Mouse (Mus musculus) stomach, embryonic 14.5 days (tissue): Measurements from ENCODE around the gene Mllt1. TPM values are rescaled to one million over a fixed set of nuclear protein-coding genes. Genes with fewer than 3 reads are reported as not detected.
"Not testable (repeated sequence)": the region's sequence is repeated elsewhere in the genome, so short reads cannot be mapped to it uniquely, and the experiment has no call there.

Source experiments
- ATAC-seq: fragments of 200-750 bp; cut with Nextera tagmentation; 2 replicates; pipeline ENCODE4 v1.8.0; 2017; ENCODE audit warnings: low read depth, moderate TSS enrichment; ENCODE audit not compliant: insufficient number of reproducible peaks, insufficient read depth, low FRiP score
- H3K27ac ChIP-seq: fragments of 300-500 bp; sonication (generic); 2 replicates; pipeline ENCODE4 v1.5.1; 2014; ENCODE audit warnings: mild to moderate bottlenecking, low read length, moderate library complexity, mixed read lengths
- H3K27me3 ChIP-seq: fragments of 300-500 bp; sonication (generic); 2 replicates; pipeline ENCODE4 v1.6.1; 2014; ENCODE audit warnings: low read length, control low read depth, mixed read lengths; ENCODE audit not compliant: control insufficient read depth, insufficient read depth
- H3K36me3 ChIP-seq: fragments of 300-500 bp; sonication (generic); 2 replicates; pipeline ENCODE4 v1.6.1; 2014; ENCODE audit warnings: mild to moderate bottlenecking, control low read depth, low read length, moderate library complexity, mixed read lengths; ENCODE audit not compliant: control insufficient read depth, insufficient read depth
- H3K4me1 ChIP-seq: fragments of 300-500 bp; sonication (generic); 2 replicates; pipeline ENCODE4 v1.6.1; 2014; ENCODE audit warnings: low read length, control low read depth, mixed read lengths; ENCODE audit not compliant: control insufficient read depth, insufficient read depth
- H3K4me2 ChIP-seq: fragments of 300-500 bp; sonication (generic); replicated peaks from 2 replicates; pipeline ENCODE4 v1.6.1; 2014; ENCODE audit warnings: low read depth, low read length, control low read depth
- H3K4me3 ChIP-seq: fragments of 300-500 bp; sonication (generic); 2 replicates; pipeline ENCODE4 v1.5.1; 2014; ENCODE audit warnings: low read depth, low read length, control low read depth
- H3K9ac ChIP-seq: fragments of 300-500 bp; sonication (generic); replicated peaks from 2 replicates; pipeline ENCODE4 v1.6.1; 2014; ENCODE audit warnings: low read depth, mild to moderate bottlenecking, control low read depth, low read length, moderate library complexity, mixed read lengths
- H3K9me3 ChIP-seq: fragments of 300-500 bp; sonication (generic); 2 replicates; pipeline ENCODE4 v1.6.1; 2016; ENCODE audit warnings: low read depth, low read length, control low read depth; ENCODE audit not compliant: control insufficient read depth
- WGBS: fragments of 180-500 bp; shearing (Covaris S2); extraction: QIAGEN DNeasy Blood & Tissue Kit; methylation state at CpG from one replicate; pipeline ENCODE4 v1.1.7; 2014; 5-methylcytosine and 5-hydroxymethylcytosine counted together
- polyA plus RNA-seq: library from polyadenylated mRNA; unstranded; fragments of >200 nt; fragmentation: Nextera tagmentation; extraction: Ambion mirVana; gene quantifications from 2 replicates; pipeline ENCODE4 v1.2.1, GENCODE M21; 2014

The Mllt1 gene
- polyA plus RNA-seq, 1 experiment from 2014 or later: 26.8 TPM

DNA sequence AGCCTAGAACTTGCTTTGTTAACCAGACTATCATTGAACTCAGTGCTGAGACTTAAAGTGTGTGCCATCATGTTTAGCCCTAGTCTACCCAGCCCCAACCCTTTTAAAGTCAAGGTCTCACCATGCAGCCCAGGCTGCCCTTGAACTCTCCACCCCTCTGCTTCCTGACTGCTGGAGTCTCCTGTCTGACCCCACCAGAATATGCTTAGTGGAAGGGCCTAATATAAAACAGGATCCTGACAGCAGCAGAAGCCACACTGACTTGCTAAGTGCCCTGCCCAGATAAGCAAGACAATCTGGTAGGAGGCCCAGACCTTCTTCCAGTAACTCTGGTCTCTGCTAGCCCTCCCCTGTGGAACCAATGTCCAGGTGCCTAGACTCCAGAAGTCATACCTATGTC is 6.1 kb downstream of the Mllt1 start:
- no peak for ATAC-seq
- Histone ChIP-seq H3K27ac (no peak overlapping the region), H3K27me3 (no peaks in the 10 kb centered on the region), H3K4me1 (peaks cover 7% of the 10 kb centered on the region; the same call in 1 of the 2 replicates), H3K9me3 (no peaks in the 10 kb centered on the region), H3K36me3 (peaks cover 17% of the 10 kb centered on the region), H3K9ac (no peak overlapping the region), H3K4me3 (no peak overlapping the region), H3K4me2 (no peak overlapping the region)

DNA sequence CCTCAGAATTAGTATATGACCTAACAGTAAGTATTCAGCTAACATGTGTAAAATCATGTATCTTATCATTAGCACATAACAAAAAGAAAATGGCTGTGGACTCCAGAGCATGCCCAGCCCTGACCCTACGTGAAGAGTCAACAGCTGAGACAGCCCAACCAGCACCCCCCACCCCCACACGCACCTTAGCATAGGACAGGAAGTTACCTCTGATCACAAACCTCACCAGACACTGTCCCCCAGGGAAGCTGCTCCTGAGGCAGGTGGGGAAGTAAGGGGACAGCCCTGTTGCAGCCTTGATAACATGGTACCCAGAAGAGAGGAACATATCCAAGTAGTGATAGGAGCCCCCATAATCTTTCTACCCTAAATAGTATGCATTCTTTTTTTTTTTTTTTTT is 9.2 kb downstream of the Mllt1 start:
- 95% methylated on average over 2 of the region's 2 CpGs for whole genome bisulfite sequencing
- no peak for ATAC-seq
- H3K4me3 ChIP-seq: no peak overlapping the region
- H3K4me1 ChIP-seq: no peaks in the 10 kb centered on the region
- peaks cover 31% of the 10 kb centered on the region for H3K36me3 ChIP-seq
- H3K27ac ChIP-seq: no peak overlapping the region
- H3K27me3 ChIP-seq: no peaks in the 10 kb centered on the region
- H3K9me3 ChIP-seq: no peaks in the 10 kb centered on the region
- no peak overlapping the region for H3K9ac ChIP-seq
- H3K4me2 ChIP-seq: no peak overlapping the region

DNA sequence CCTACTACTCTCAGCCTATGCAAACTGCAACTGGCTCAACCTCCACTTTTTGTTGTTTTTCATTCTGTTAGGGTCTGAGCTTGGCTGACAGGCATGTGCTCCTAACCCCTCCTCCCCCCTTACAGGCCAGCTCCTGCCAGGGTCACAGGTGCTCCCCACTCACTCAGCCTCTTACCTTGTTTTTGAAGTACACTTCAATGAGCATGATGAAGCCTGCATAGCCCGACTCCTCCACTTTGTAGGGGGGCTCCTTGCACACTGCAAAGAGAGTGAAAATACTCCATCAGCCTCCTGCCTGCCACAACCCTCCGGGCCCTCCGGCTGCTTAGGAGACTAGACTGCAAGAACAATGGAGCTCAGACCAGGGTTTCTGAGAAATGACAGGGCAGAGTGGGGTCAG is 15.5 kb downstream of the Mllt1 start:
- H3K9me3 ChIP-seq: no peaks in the 10 kb centered on the region
- H3K9ac ChIP-seq: no peak overlapping the region
- peaks cover 51% of the 10 kb centered on the region for H3K36me3 ChIP-seq
- H3K4me2 ChIP-seq: no peak overlapping the region
- no peaks in the 10 kb centered on the region for H3K27me3 ChIP-seq
- no peak overlapping the region for H3K27ac ChIP-seq
- H3K4me3 ChIP-seq: no peak overlapping the region
- H3K4me1 ChIP-seq: no peaks in the 10 kb centered on the region
- WGBS: 81% methylated on average over 3 of the region's 3 CpGs
- ATAC-seq: no peak

DNA sequence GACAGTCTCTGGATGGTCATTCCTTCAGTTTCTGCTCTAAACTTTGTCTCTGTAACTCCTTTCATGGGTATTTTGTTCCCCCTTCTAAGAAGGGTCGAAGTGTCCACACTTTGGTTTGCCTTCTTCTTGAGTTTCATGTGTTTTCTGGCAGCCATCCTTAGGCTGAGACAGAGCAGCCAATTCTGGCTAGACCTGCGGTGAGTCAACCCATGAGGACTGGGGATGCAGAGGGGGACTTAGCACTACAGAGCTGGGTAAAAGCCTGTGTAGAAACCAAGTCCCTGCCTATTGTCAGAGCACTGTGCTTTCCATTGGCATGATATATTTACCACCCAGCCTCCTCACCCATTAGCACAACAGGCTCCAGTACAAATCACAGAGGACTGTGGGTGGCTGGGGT is 18.0 kb downstream of the Mllt1 start:
- H3K4me2 ChIP-seq: no peak overlapping the region
- no peaks in the 10 kb centered on the region; the same call in 1 of the 2 replicates for H3K9me3 ChIP-seq
- H3K27ac ChIP-seq: no peak overlapping the region
- no peak for ATAC-seq
- H3K9ac ChIP-seq: no peak overlapping the region
- no peak overlapping the region for H3K4me3 ChIP-seq
- peaks cover 49% of the 10 kb centered on the region for H3K36me3 ChIP-seq
- WGBS: 94% methylated on average over 2 of the region's 2 CpGs
- H3K4me1 ChIP-seq: no peaks in the 10 kb centered on the region
- H3K27me3 ChIP-seq: no peaks in the 10 kb centered on the region

DNA sequence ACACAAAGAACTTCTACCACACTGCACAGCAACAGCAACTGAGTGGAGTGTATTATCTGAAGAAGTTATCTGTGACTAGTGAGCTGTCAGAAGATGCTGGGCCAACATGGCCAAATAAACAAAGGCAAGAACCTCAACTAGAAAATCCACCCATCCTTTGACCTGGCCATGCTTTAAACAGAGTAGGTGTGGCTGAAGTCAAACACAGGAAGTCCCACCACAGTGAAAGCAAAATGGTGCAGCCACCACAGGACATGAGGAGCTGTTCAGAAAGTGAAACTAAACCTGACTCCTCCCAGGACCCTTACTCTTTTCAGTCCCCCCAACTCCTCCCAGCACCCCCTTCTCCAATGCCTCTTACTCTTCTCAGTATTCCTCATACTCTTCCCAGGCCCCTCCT is 21.8 kb downstream of the Mllt1 start:
- Histone ChIP-seq H3K27ac (no peak overlapping the region), H3K27me3 (no peaks in the 10 kb centered on the region), H3K4me2 (no peak overlapping the region), H3K9ac (no peak overlapping the region), H3K4me1 (no peaks in the 10 kb centered on the region), H3K4me3 (no peak overlapping the region), H3K36me3 (peaks cover 18% of the 10 kb centered on the region; the same call in 1 of the 2 replicates), H3K9me3 (no peaks in the 10 kb centered on the region; the same call in 1 of the 2 replicates)
- no peak for ATAC-seq

DNA sequence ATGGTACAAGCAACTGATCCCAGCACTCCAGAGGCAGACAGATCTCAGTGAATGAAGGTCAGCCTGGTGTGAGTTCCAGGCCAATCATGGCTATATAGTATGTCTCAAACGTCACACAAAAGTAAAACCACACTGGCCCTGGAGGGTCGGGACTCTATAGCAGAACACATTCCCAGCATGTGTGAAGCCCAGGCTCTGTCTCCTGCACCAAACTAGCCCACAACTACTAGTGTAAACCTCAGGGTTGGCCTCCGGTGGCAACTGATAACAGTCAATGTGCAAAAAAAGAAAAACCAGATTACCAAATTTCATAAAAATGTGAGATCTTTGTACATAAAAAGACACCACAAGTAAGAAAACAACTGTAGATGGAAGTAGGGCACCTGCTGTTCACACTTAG is 22.2 kb downstream of the Mllt1 start:
- H3K9me3 ChIP-seq: no peaks in the 10 kb centered on the region; the same call in 1 of the 2 replicates
- H3K4me1 ChIP-seq: no peaks in the 10 kb centered on the region
- no peak overlapping the region for H3K4me2 ChIP-seq
- H3K36me3 ChIP-seq: peaks cover 16% of the 10 kb centered on the region; the same call in 1 of the 2 replicates
- no peak overlapping the region for H3K4me3 ChIP-seq
- WGBS: 90% methylated on average over 3 of the region's 3 CpGs
- no peak overlapping the region for H3K9ac ChIP-seq
- H3K27ac ChIP-seq: no peak overlapping the region
- no peak for ATAC-seq
- H3K27me3 ChIP-seq: no peaks in the 10 kb centered on the region

DNA sequence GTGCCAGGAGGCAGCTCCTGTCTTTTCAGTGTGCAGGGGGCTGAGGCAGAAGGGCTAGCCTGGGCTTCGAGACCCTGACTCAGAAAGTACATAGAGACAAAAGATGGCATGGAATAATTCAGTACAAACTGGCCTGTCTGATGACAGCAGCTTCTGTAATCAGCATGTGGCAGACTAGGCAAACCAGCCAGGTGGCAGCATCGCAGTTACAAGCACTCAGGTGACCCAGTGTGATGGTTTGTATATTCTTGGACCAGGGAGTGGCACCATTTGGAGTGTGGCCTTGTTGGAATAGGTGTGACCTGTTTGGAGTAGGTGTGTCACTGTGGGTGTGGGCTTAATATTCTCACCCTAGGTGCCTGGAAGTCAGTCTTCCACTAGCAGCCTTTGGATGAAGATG is 25.5 kb downstream of the Mllt1 start:
- not testable (repeated sequence) for H3K36me3 ChIP-seq, H3K9me3 ChIP-seq, H3K27me3 ChIP-seq, H3K4me3 ChIP-seq, H3K4me2 ChIP-seq, ATAC-seq, H3K9ac ChIP-seq, H3K4me1 ChIP-seq, H3K27ac ChIP-seq
- WGBS: 72% methylated on average over 2 of the region's 2 CpGs

DNA sequence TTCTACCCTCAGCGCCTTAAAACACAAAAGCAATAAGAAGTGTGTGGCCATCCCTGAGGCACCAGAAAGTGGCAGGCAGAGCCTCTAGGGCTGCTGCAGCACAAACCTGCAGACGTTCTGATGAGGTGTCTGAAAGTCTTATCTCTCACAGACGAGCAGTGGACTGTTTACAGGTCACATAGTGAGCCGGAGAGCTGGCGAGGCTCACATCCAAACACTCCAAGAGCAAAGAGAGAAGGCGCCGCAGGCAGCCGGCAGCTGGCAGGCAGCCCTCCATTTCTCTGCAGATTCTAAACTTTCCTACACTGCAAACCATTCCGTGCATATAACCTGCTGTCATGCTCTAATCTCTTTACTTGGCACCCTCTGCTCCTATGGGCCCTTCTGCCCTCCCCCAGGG is 27.3 kb downstream of the Mllt1 start:
- WGBS: 35% methylated on average over 9 of the region's 9 CpGs
- H3K36me3 ChIP-seq: peaks cover 18% of the 10 kb centered on the region; the same call in 1 of the 2 replicates

DNA sequence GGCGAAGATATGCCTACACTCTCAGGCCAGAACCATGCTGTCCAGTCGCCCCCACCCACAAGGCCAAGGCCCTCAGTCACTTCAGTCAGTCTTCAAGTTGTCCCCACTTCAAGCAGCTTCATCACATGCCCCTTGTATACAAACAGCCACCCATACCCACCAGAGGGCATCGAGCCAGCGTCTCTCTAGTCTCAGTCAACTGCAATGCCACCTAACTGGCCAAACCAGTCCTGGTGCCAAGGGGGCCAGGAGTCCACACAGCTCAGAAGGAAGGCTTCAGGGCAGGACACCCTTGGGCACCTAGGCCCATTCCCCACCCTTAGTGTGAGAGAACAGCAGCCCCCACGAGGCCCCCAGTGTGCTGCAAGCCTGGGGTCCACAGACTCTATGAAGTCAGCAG is 28.1 kb downstream of the Mllt1 start:
- Histone ChIP-seq H3K4me1 (0 out of 2 replicates have a peak, but pooled peaks cover 2% of the 10 kb centered on the region), H3K27me3 (no peaks in the 10 kb centered on the region), H3K9me3 (no peaks in the 10 kb centered on the region), H3K27ac (no peak overlapping the region), H3K9ac (no peak overlapping the region), H3K36me3 (peaks cover 24% of the 10 kb centered on the region; the same call in 1 of the 2 replicates), H3K4me2 (no peak overlapping the region), H3K4me3 (no peak overlapping the region)
- WGBS: 84% methylated on average over 5 of the region's 5 CpGs
- ATAC-seq: no peak

More for the DNA sequence above, 27.3 kb downstream of the Mllt1 start:
- Histone ChIP-seq H3K4me1 (0 out of 2 replicates have a peak, but pooled peaks cover 2% of the 10 kb centered on the region), H3K9ac (no peak overlapping the region), H3K4me2 (no peak overlapping the region), H3K9me3 (no peaks in the 10 kb centered on the region; the same call in 1 of the 2 replicates), H3K27me3 (no peaks in the 10 kb centered on the region), H3K27ac (no peak overlapping the region), H3K4me3 (no peak overlapping the region)
- ATAC-seq: no peak
